Mouse (Mus musculus): ENCODE measurements around the gene Fbxl13. TPM values are rescaled to one million over a fixed set of nuclear protein-coding genes. Genes with fewer than 3 reads are reported as not detected.

Gene Fbxl13
- polyA plus RNA-seq, 1 experiment from 2014 or later, result 0.39 TPM

- Histone ChIP-seq H3K27ac (no peak overlapping the region), H3K4me3 (no peak overlapping the region), H3K9ac (no peak overlapping the region), H3K36me3 (replicated peaks) (no peaks in the 10 kb centered on the region), H3K4me2 (no peak overlapping the region), H3K4me1 (no peaks in the 10 kb centered on the region), H3K27me3 (replicated peaks) (no peaks in the 10 kb centered on the region), H3K9me3 (no peaks in the 10 kb centered on the region)
- WGBS, result 81% methylated on average over 10 of the region's 10 CpGs
- no peak for ATAC-seq (replicated peaks)
Measured at GRCm38 (mm10) chr5:21500133-21500532, 145.3 kb downstream of the Fbxl13 start.

DNA sequence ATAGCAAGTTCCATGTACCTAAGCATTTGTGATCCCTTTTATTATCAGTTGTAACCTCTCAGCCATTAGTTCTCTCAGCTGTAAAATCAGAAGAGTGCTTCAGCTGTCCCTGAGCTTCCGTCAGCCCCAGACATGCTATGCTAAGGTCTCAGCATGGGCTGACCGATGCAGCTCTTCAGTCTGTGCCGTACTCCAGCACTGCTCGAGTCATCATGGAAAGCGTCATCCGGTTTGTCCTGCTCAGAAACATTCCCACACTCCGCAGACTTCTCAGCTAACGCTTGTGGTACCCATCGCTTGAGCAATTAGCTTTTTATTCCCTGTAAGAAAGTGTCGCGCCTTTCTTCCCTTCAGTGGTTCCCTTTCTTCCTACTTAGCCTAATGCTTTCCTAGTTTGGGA, 146.5 kb downstream of the Fbxl13 start:
- no peak for ATAC-seq (replicated peaks)
- H3K27me3 ChIP-seq (replicated peaks), result no peaks in the 10 kb centered on the region
- no peak overlapping the region for H3K4me3 ChIP-seq
- H3K36me3 ChIP-seq (replicated peaks), result no peaks in the 10 kb centered on the region
- H3K4me2 ChIP-seq, result no peak overlapping the region
- WGBS, result 71% methylated on average over 11 of the region's 11 CpGs
- no peak overlapping the region for H3K27ac ChIP-seq
- no peaks in the 10 kb centered on the region for H3K9me3 ChIP-seq
- no peaks in the 10 kb centered on the region for H3K4me1 ChIP-seq
- H3K9ac ChIP-seq, result no peak overlapping the region

- 91% methylated on average over 2 of the region's 2 CpGs for WGBS
- Histone ChIP-seq H3K36me3 (replicated peaks) (no peaks in the 10 kb centered on the region), H3K27ac (no peak overlapping the region)
Measured at GRCm38 (mm10) chr5:21498490-21498889, 146.9 kb downstream of the Fbxl13 start.

DNA sequence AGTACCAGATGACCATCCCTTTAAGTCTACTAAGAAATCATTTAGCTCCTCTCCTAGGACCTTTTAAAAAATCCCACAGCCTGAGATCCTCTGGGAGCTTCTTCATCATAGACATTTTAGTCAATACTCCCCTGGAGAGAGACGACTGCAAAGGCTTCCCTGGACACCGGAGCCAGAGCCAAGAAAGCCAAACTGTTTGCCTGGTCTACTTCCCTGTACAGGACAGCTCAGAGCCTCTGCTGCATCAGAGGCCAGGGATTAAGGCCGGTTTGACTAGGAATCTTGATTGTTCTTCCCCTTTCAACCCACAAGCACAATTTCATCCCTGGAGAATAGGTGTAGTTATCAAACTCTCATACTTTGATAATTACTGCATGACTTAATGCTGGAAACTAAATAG, 148.6 kb downstream of the Fbxl13 start:
- Histone ChIP-seq H3K9ac (no peak overlapping the region), H3K4me2 (no peak overlapping the region), H3K4me1 (no peaks in the 10 kb centered on the region), H3K4me3 (no peak overlapping the region), H3K27me3 (replicated peaks) (no peaks in the 10 kb centered on the region), H3K27ac (no peak overlapping the region), H3K36me3 (replicated peaks) (no peaks in the 10 kb centered on the region), H3K9me3 (no peaks in the 10 kb centered on the region)
- ATAC-seq (replicated peaks), result no peak
- 62% methylated on average over 3 of the region's 3 CpGs for WGBS

More at GRCm38 (mm10) chr5:21498490-21498889, 146.9 kb downstream of the Fbxl13 start:
- no peaks in the 10 kb centered on the region for H3K9me3 ChIP-seq
- no peaks in the 10 kb centered on the region for H3K27me3 ChIP-seq (replicated peaks)
- no peak overlapping the region for H3K4me3 ChIP-seq
- no peaks in the 10 kb centered on the region for H3K4me1 ChIP-seq
- no peak overlapping the region for H3K9ac ChIP-seq
- ATAC-seq (replicated peaks), result no peak
- H3K4me2 ChIP-seq, result no peak overlapping the region

DNA sequence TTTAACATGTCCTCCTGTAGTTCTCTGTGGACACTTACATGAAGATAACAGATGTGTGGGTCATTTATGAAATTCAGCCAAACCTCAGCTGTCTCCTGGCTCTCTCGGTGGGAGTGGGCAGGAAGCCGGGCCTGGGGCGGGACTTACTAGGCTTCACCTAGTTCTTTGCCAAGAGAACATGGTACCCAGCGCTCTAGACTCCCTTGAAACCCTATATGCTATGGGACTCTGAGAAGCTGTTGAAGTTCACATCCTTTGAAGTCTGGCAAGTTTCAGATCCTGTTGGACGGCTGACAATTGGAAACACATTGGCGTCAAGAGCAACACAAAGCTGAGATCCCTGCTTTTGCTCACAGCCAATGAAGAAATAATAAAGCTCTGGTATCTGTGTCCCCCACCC, 149.1 kb downstream of the Fbxl13 start:
- H3K4me2 ChIP-seq, result no peak overlapping the region
- WGBS, result 86% methylated on average over 6 of the region's 6 CpGs
- H3K27ac ChIP-seq, result no peak overlapping the region
- ATAC-seq (replicated peaks), result no peak
- H3K9me3 ChIP-seq, result no peaks in the 10 kb centered on the region
- no peaks in the 10 kb centered on the region for H3K36me3 ChIP-seq (replicated peaks)
- no peaks in the 10 kb centered on the region for H3K4me1 ChIP-seq
- H3K4me3 ChIP-seq, result no peak overlapping the region
- no peaks in the 10 kb centered on the region for H3K27me3 ChIP-seq (replicated peaks)
- no peak overlapping the region for H3K9ac ChIP-seq

GRCm38 (mm10) chr5:21494781-21495180, 150.7 kb downstream of the Fbxl13 start:
- ATAC-seq (replicated peaks), result no peak
- no peak overlapping the region for H3K9ac ChIP-seq
- H3K9me3 ChIP-seq, result no peaks in the 10 kb centered on the region
- H3K4me1 ChIP-seq, result no peaks in the 10 kb centered on the region
- H3K4me3 ChIP-seq, result no peak overlapping the region
- no peaks in the 10 kb centered on the region for H3K27me3 ChIP-seq (replicated peaks)
- no peaks in the 10 kb centered on the region for H3K36me3 ChIP-seq (replicated peaks)
- no peak overlapping the region for H3K4me2 ChIP-seq
- WGBS, result 57% methylated on average over 3 of the region's 3 CpGs
- no peak overlapping the region for H3K27ac ChIP-seq

GRCm38 (mm10) chr5:21493294-21493999, 152.0 kb downstream of the Fbxl13 start:
- WGBS, result 87% methylated on average over 8 of the region's 8 CpGs

GRCm38 (mm10) chr5:21492213-21492612, 153.2 kb downstream of the Fbxl13 start:
- Histone ChIP-seq H3K4me2 (no peak overlapping the region), H3K4me3 (no peak overlapping the region), H3K4me1 (no peaks in the 10 kb centered on the region), H3K27ac (no peak overlapping the region), H3K27me3 (replicated peaks) (no peaks in the 10 kb centered on the region), H3K9me3 (no peaks in the 10 kb centered on the region), H3K36me3 (replicated peaks) (no peaks in the 10 kb centered on the region), H3K9ac (no peak overlapping the region)
- no peak for ATAC-seq (replicated peaks)
- 81% methylated on average over 3 of the region's 3 CpGs for WGBS

More at GRCm38 (mm10) chr5:21493294-21493999, 152.0 kb downstream of the Fbxl13 start:
- no peaks in the 10 kb centered on the region for H3K4me1 ChIP-seq
- ATAC-seq (replicated peaks), result no peak
- no peaks in the 10 kb centered on the region for H3K27me3 ChIP-seq (replicated peaks)
- H3K27ac ChIP-seq, result no peak overlapping the region
- no peaks in the 10 kb centered on the region for H3K9me3 ChIP-seq
- H3K4me2 ChIP-seq, result no peak overlapping the region
- H3K9ac ChIP-seq, result no peak overlapping the region
- H3K4me3 ChIP-seq, result no peak overlapping the region
- no peaks in the 10 kb centered on the region for H3K36me3 ChIP-seq (replicated peaks)

- H3K27ac ChIP-seq, result no peak overlapping the region
- no peak for ATAC-seq (replicated peaks)
- H3K27me3 ChIP-seq (replicated peaks), result no peaks in the 10 kb centered on the region
Measured at GRCm38 (mm10) chr5:21491469-21491868, 154.0 kb downstream of the Fbxl13 start.

DNA sequence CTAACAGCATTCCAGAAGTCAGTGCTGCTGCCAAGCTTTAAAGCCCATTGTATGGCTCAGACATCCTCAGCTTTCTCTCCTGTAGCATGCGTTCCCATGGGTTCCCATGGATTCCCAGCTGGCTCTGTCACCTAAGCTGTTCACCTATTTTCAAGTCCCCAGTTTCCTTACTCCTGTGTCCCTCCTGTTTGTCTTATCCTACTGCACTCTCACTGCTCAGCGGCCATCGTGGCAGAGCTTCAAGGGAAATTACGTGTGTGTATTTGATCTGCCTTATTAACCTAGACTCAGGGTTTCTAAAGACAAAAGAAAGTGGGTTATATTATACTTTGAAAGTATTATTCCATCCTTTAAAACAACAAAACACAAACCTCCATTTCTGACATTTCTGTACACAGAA, 156.3 kb downstream of the Fbxl13 start:
- Histone ChIP-seq H3K4me1 (no peaks in the 10 kb centered on the region), H3K27ac (no peak overlapping the region), H3K36me3 (replicated peaks) (no peaks in the 10 kb centered on the region), H3K4me3 (no peak overlapping the region), H3K27me3 (replicated peaks) (no peaks in the 10 kb centered on the region), H3K4me2 (no peak overlapping the region), H3K9ac (no peak overlapping the region), H3K9me3 (no peaks in the 10 kb centered on the region)
- WGBS, result 59% methylated on average over 4 of the region's 4 CpGs
- no peak for ATAC-seq (replicated peaks)

More at GRCm38 (mm10) chr5:21491469-21491868, 154.0 kb downstream of the Fbxl13 start:
- H3K9ac ChIP-seq, result no peak overlapping the region
- H3K9me3 ChIP-seq, result no peaks in the 10 kb centered on the region
- no peak overlapping the region for H3K4me3 ChIP-seq
- H3K4me2 ChIP-seq, result no peak overlapping the region
- 34% methylated on average over 2 of the region's 2 CpGs for WGBS
- H3K36me3 ChIP-seq (replicated peaks), result no peaks in the 10 kb centered on the region
- no peaks in the 10 kb centered on the region for H3K4me1 ChIP-seq

GRCm38 (mm10) chr5:21488506-21488905, 156.9 kb downstream of the Fbxl13 start:
- Histone ChIP-seq H3K9ac (no peak overlapping the region), H3K9me3 (no peaks in the 10 kb centered on the region), H3K27ac (no peak overlapping the region), H3K4me1 (no peaks in the 10 kb centered on the region), H3K36me3 (replicated peaks) (no peaks in the 10 kb centered on the region), H3K4me2 (no peak overlapping the region), H3K27me3 (replicated peaks) (no peaks in the 10 kb centered on the region), H3K4me3 (no peak overlapping the region)
- 93% methylated on average over 5 of the region's 5 CpGs for WGBS
- ATAC-seq (replicated peaks), result no peak

- H3K4me2 ChIP-seq, result no peak overlapping the region
- 94% methylated on average over 3 of the region's 3 CpGs for WGBS
- ATAC-seq (replicated peaks), result no peak
Measured at GRCm38 (mm10) chr5:21487716-21488115, 157.7 kb downstream of the Fbxl13 start.

DNA sequence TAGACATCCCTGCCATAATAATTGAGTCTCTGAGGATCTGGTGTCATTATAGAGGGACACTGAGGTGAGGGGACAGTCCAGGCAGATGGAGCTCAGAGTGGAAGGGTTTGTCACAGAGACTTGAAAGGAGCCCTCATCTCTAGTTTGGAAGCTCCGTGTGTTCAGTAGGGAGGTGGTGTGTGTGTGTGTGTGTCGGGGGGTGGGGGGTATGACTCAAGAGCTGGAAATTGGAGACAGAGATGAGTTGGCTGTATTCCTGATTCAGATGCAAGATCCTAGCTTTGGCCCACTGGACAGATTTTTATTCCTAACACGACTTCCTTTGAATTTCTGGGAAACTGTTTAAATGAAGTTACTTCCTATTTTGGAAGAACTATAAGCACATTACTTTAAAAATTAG, 158.1 kb downstream of the Fbxl13 start:
- Histone ChIP-seq H3K4me3 (no peak overlapping the region), H3K36me3 (replicated peaks) (no peaks in the 10 kb centered on the region), H3K9ac (no peak overlapping the region), H3K9me3 (no peaks in the 10 kb centered on the region), H3K27me3 (replicated peaks) (no peaks in the 10 kb centered on the region), H3K4me1 (no peaks in the 10 kb centered on the region), H3K27ac (no peak overlapping the region), H3K4me2 (no peak overlapping the region)
- ATAC-seq (replicated peaks), result no peak
- WGBS, result 94% methylated on average over 3 of the region's 3 CpGs

More at GRCm38 (mm10) chr5:21487716-21488115, 157.7 kb downstream of the Fbxl13 start:
- H3K27me3 ChIP-seq (replicated peaks), result no peaks in the 10 kb centered on the region
- H3K9me3 ChIP-seq, result no peaks in the 10 kb centered on the region
- H3K4me3 ChIP-seq, result no peak overlapping the region
- no peaks in the 10 kb centered on the region for H3K4me1 ChIP-seq
- H3K9ac ChIP-seq, result no peak overlapping the region
- H3K36me3 ChIP-seq (replicated peaks), result no peaks in the 10 kb centered on the region
- H3K27ac ChIP-seq, result no peak overlapping the region

Measured in midbrain, embryonic 15.5 days (tissue).